Mouse (Mus musculus) megakaryocyte, embryonic 14.5 days (primary cell): ENCODE results near the gene Clrn3.

Experiments
- FLI1 ChIP-seq: IDR thresholded peaks from 2 replicates; pipeline ENCODE4 v1.6.1; 2012; ENCODE audit warnings: low read length, inconsistent platforms, mixed read lengths
- GATA1 ChIP-seq: IDR thresholded peaks from 3 replicates; pipeline ENCODE4 v1.6.1; 2012; ENCODE audit warnings: mixed read lengths, low read length, inconsistent platforms, borderline replicate concordance

GRCm38 (mm10) chr7:135479322-135479880 lies 49.1 kb downstream of the Clrn3 start:
- TF ChIP-seq GATA1, result no peak
- TF ChIP-seq FLI1, result no peak
